13 mouse cellular contexts compared by ENCODE assay signal in the genomic region with DNA sequence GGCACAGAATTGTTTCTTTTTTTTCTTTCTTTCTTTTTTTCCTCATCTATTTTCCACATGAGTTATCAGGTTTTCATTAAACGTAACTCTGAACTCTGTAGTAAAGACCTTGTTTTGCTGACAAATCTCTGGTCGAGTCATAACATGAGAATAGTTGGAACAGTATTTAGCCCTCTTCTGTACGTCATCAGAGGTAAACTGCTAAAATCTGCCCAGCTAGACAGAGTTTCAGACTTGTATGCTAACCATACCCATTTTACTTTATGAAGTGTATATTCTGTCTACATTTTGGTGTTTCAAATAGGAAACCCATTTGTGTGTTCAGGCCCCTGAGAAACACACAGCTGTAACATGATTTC. TPM values are rescaled to one million over a fixed set of nuclear protein-coding genes. Genes with fewer than 3 reads are reported as not detected.
"Had no signal": no experiment of that assay in that cellular context is flagged by ENCODE, and none has a peak within 500 bp of the region (broad histone marks: within the 10 kb centered on the region; RNA-seq: fewer than 3 reads in every experiment).

No protein-coding gene starts in this region.

- H3K4me1 ChIP-seq: limb, embryonic 10.5 days had no signal

- H3K9ac ChIP-seq: neural tube, embryonic 12.5 days had no signal

- H3K27me3 ChIP-seq: neural tube, embryonic 12.5 days had no signal

- H3K27ac ChIP-seq: limb, embryonic 10.5 days; midbrain, embryonic 10.5 days; neural tube, embryonic 12.5 days had no signal

- H3K4me2 ChIP-seq: neural tube, embryonic 12.5 days had no signal

- DNase-seq: kidney, adult 18-20 months; kidney, postnatal 14 days; lung, adult 2 months; lung, postnatal 36 days; midbrain, embryonic 14.5 days; thymus, adult 18-20 months; thymus, postnatal 14 days had no signal

- H3K9me3 ChIP-seq: limb, embryonic 10.5 days; midbrain, embryonic 10.5 days; neural tube, embryonic 12.5 days had no signal

- H3K4me3 ChIP-seq: limb, embryonic 10.5 days; midbrain, embryonic 10.5 days; neural tube, embryonic 12.5 days had no signal

RNA-seq across cellular contexts. Expression of gene 1810049J17Rik, which starts 16.1 kb away (rescaled TPM):
- total RNA-seq: megakaryocyte, adult 5-6 weeks; neutrophil, adult 5-6 weeks had no signal
- polyA plus RNA-seq: large intestine, adult 2 months; lung, adult 2 months had no signal
